Mouse (Mus musculus) myocyte (in vitro differentiated cells): ENCODE results near the gene Asah2.

Source experiments
- CEBPB ChIP-seq: IDR thresholded peaks from 2 replicates; pipeline ENCODE4 v1.6.1; 2011; ENCODE audit warnings: mild to moderate bottlenecking, moderate library complexity; ENCODE audit not compliant: poor library complexity, insufficient read depth, severe bottlenecking
- E2F4 ChIP-seq: IDR thresholded peaks from one replicate; pipeline ENCODE4 v1.6.1; 2011; ENCODE audit warnings: mild to moderate bottlenecking, control low read depth, moderate library complexity; ENCODE audit not compliant: insufficient read depth
- MYOG ChIP-seq, 3 experiments: IDR thresholded peaks; one replicate each; pipeline ENCODE4 v1.6.1; 2011; ENCODE audit warnings: control low read depth in 2 of 3, low read depth in 2 of 3, mild to moderate bottlenecking in 2 of 3; ENCODE audit not compliant: insufficient read length in 2 of 3, control insufficient read depth in 1 of 3, insufficient read depth in 1 of 3
- POLR2A ChIP-seq: IDR thresholded peaks from one replicate; pipeline ENCODE4 v1.6.1; 2011; ENCODE audit warnings: low read depth, mild to moderate bottlenecking, control low read depth, moderate library complexity; ENCODE audit not compliant: insufficient read length
- POLR2AphosphoS2 ChIP-seq: IDR thresholded peaks from one replicate; pipeline ENCODE4 v1.6.1; 2011; ENCODE audit warnings: low read depth, control low read depth; ENCODE audit not compliant: insufficient read length
- REST ChIP-seq: IDR thresholded peaks from one replicate; pipeline ENCODE4 v1.6.1; 2011; ENCODE audit warnings: mild to moderate bottlenecking, control low read depth, moderate library complexity; ENCODE audit not compliant: insufficient read depth, insufficient read length
- TCF12 ChIP-seq: IDR thresholded peaks from one replicate; pipeline ENCODE4 v1.6.1; 2011; ENCODE audit warnings: mild to moderate bottlenecking, control low read depth; ENCODE audit not compliant: poor library complexity, insufficient read depth, severe bottlenecking
- TCF3 ChIP-seq: IDR thresholded peaks from one replicate; pipeline ENCODE4 v1.6.1; 2011; ENCODE audit warnings: low read depth, control low read depth; ENCODE audit not compliant: insufficient read length
- USF1 ChIP-seq: IDR thresholded peaks from one replicate; pipeline ENCODE4 v1.6.1; 2011; ENCODE audit warnings: low read depth, mild to moderate bottlenecking, control low read depth, moderate library complexity

DNA sequence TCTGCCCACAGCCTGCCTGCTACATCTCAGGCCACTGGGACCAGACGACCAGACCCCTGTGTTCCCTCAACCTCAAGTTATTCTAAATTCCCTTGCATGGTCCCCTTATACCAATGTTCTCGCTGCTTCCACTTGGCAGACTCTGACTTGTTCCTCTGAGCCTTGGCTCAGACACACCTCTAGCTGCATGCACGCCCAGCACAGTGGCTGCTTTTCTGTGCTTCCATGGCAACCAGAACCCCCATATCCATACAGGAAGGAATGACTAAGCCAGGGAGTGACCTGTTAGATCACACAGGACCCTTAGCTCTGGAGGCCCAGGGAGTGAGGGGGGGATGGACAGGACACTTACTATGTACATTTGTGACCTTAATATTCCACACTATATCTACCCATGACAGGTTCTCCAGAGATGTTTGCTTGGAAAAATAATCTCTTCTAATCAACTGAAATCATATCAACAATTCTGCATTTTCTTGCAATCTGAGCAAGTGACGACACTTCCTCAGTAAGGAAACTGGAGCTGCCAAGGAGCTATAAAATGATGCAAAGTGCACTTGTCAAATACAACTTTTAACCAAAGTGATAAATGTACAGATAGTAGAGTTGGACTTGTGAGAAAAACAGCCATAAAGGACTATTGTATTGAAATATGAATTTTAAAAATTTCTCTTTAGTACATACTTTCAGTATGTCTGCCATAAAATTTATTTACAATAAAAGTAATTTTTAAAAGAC, 29.0 kb upstream of the Asah2 start:
- no peak for TF ChIP-seq POLR2A
- no peak for TF ChIP-seq MYOG (IDR thresholded peaks at IDR 0.05; ENCODE audit: control insufficient read depth in 1 of 3, insufficient read depth in 1 of 3, insufficient read length in 2 of 3, low read depth in 2 of 3)
- no peak for TF ChIP-seq CEBPB
- no peak for TF ChIP-seq REST
- TF ChIP-seq TCF3, result no peak
- no peak for TF ChIP-seq TCF12
- no peak for TF ChIP-seq USF1
- TF ChIP-seq E2F4, result no peak
- TF ChIP-seq POLR2AphosphoS2, result no peak
